Mouse (Mus musculus) cerebellum, postnatal 36 days (tissue): ENCODE data around the gene Vsir.

ENCODE experiments used
- DNase-seq, 2 experiments: peaks; one replicate each; pipeline ENCODE4 v3.0.0; 2021 to 2022; ENCODE audit warnings: mixed read lengths in 2 of 2

Vsir gene

DNA sequence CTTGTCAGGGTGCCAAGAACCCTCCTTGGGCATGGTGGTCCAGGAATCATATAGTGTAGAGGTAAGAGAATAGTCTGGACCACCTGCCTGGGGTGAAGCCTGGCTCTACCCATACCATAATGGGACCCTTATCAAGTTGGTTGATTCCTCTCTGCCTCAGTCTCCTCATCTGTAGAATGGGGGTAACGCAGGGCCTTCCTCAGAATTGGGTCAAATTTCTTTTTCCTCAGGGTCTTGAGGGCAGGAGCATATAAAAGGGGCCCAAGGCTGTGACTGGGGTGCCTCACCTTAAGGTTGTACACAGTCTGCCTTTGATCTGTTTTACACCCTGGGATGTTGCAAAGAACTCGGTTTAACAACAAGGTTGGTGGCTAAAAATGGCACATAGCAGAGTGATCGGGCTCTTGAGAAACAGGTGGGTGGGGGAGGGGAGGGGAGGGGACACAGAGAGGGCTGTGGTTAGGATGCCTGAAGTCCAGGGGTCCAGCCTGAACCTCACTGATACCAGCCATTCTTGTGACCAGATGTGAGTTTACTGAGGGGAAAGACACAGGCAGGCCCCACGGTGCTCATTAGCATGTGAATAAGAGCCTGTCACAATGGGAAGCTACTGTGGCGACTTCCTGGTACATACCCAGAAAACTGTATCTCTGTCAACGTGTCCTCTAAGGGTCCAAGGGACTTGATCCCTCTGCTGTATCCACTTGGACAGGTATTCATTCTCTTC is 43.7 kb downstream of the Vsir start:
- DNase-seq = no peak

DNA sequence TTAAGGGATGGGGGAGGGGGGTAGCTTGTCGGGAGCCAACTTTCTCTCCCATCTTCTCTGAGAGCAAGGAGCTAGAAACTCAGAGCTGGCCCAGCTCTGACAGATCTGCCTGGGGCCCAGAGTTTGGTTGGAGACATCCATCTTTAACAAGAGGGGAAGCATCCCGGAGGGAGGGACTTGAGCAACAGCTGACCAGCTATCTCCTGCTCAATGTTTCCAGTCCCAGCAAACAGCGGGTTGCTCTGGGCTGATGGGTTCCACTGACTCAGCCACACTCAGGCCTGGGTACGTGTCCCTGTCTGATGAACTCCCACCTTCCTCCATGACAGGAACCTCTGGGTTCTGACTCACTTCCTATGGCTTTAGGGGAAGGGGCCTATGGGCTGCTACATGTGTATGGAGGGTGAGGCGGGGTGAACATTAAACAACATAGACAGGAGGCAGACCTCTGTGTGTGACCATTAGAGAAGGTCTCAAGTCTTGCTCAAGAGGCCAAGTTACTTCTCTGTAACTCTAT is 44.3 kb downstream of the Vsir start:
- no peak for DNase-seq

DNA sequence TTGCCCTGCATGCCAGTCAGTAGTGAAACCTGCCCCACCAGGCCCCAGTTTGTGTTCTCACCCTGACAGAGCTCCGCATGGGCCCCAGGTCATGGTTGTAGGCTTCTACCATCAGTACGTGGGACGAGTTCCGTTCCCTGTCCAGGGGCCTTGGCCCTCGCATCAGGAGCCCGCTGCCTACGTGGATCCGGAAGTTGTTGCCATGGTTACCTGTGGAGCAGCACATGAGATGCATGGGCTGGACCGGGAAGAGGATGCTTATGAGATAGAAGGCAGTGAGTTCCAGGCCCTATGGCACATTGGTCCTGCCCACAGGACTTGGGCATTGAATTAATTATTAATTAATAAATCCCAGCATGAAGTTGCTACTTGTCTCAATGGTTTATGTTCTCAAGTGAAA is 45.0 kb downstream of the Vsir start:
- DNase-seq = no peak

DNA sequence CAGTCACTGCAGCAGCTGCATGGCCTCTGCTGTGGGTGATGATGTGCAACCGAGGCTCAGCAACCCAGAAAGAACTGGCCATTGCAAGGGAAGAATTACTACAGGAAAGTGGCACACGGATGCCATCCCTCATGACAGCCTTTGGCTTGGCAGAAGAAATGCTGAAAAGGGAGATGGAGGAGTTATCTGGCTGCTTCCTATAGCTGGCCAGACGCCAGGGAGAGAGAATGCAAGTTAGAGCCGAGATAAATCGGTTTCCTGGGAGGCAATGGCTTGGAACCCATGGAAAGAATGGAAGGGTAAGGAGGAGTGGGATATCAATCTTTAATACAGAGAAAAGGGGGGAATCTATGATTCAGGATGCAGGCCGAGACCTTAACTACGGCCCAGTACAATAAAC is 48.3 kb downstream of the Vsir start:
- DNase-seq = no peak

DNA sequence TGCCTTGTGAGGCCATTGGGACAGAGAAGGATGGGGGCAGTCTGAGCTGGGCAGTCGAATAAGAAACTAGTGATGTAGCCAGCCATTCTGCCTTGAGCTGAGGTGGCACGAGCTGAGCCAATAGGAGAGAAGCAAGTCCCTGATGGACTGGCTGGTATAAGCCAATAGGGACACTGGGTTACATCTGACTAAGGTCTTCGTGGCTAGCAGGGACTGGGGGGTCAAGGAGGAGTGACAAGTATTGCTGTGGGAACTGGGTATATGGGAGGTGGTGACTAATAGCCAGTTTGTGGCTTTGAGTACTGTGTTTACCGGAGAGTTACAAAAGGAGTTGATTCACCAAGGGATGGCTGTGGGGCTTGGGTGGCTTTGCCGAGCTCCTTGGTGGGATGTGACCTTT is 49.0 kb downstream of the Vsir start:
- no peak for DNase-seq

DNA sequence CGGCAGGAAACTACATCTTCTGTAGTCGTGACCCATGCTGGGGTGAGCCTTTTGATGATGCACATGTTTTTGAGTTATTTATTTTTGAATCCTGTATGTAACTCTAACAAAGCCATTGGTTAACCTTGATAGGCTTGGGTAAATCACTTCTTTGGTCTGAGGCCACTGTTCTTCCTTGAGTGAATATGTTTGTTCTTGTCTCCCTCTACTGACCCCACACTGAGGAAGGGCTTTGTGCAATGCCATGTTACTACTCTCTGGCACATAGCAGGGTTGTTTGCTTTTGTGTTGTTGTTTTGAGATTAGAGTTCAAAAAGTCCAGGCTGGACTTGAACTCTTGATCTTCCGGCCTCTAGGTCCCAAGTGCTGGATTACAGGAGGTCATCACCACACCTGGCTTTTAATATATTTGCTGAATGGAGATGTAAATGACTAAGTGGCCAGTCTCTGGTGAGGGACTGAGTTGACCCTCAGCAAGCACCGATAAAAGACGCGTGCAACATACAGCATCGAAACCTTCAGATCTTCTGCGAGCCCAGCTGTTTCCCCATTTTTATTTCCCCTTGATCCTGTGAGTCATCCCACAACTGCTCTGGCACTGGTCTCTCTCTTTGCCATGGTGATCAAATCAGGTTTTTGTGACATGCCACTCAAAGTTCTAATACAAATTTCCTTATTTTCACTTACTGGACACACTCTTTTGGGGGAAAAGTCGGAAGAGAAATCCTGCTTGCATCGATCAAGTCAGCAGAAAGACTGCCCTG is 51.6 kb downstream of the Vsir start:
- no peak for DNase-seq

DNA sequence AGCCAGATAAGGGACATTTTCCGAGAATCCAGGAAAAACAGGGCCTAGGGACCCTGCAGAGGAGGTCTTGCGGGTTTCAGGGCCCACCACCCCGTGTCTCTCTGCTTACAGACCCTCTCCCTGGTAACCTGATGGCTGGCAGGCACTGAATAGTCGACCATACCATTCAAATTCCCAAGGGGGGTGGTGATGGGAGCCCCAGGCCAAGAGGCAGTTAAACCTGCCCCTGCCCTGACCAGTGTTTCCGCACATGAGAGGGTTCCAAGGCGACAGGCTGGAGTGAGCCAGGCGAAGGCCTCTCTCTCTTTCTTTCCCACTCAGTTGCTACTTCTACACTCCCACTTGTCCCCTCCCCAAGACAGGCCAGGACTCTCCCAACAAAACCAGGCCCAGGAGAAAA is 52.8 kb downstream of the Vsir start, which contains the start of gene Gm17455:
TSS of gene Gm17455 (plus strand) at position 278 of the 400 bp plus-strand sequence.
- DNase-seq = no peak

DNA sequence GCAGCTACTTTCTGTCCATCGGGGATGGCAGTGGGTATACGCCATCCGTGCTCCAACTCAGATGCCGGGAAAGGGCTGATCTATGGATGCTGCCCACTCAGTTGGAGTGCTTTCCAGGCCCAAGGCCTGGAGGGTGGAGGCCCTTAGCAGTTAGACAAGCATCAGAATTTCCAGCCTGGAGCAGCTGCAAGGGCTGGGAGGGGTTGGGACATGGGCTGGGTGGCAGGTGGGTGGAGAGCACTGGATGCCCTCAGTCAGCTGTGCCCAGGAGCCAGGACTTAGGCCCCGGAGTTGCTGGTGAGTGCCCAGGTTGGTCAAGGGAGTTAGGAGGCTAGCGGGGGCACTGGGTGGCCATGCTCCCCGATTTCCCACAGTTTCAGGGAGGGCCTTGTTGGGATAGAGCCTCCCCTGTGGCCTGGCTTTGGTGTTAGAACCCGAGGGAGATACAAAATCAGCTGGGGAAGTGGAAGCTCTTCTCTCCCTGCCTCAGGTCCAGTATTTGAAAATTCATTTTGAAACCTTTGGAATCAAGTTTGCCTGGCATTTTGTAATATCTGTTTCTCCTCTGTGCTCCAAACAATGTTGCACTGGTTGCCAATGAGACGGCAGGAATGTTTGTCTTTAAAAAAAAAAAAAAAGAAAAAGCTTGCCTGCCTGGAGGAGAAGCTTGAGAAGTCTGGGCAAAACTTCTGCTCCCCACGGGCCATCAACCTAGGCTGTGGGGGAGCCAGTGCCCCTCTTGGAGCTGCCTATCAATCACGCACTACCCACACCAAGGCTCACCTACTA is 54.0 kb downstream of the Vsir start:
- no peak for DNase-seq

DNA sequence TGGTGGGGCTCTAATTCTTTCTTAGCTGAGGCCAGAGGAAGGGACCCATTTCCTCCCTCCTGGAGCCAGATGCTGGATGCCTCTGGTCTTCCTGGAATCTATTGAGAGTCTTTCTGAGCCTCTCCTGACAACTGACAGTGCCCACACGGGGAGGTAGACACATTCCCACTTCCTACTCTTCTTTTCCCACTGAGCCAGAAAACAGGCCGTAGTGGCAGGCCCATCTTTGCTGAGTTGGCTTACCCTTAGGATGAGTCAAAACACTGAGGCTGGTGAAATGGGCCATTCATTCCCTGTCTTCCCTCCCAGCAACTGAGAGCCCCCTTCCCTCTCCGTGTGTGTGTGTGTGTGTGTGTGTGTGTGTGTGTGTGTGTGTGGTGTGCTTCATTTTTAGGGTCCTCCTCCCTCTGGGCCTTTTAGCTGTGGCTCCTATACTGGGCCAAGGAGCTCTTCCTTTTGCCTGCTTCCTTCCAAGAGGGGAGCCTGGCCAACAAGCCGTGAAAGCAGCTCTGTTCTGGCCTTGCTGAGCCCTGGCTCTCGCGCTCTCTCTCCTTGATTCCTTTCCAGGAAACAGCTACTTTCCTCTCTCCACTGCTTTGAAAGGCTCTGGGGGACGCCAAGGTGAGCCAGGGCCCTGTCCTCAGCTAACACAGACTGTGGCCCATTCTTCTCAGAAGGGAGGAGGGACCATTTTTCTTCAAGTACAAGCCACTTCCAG is 59.0 kb downstream of the Vsir start:
- DNase-seq = peak; percentile 23 to 26

DNA sequence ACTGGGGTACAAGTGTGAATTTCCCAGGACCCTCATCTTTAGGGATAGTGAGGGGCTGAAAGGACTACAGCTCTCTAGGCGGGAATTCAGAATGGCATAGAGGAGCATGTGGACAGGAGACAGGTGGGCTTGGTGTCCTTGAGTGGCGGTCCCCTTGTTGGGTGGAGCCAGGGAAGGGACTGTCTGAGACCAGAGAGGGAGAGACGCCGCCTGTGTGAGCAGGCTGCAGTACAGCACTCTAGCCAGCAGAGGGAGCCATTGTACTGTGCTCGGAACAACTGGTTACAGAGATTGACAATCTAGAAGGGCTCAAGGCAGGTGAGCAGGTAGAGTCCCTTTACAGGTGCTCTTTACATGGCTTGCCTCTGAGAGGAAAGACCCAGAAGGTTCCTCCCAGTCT is 61.2 kb downstream of the Vsir start:
- DNase-seq = peak; percentile 68 to 72

DNA sequence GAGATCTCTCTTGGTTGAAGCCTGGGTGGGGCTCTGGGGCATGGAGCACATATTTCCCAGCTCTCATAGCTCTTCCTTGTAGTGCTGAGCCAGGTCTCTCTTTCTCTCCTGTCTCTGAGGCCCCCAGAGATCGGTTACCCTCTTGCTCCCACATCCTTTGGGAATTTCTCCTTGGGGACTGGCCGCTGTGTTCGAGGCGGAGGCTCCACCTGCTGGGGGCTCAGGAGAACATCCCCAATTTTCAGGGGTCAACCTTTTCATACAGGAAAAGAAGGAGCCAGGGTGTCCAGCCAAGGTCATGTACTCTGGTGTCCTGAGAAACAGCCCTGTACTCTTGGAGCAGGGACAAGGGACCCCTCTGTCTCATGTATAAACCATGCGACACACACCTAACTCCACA is 65.1 kb downstream of the Vsir start:
- no peak for DNase-seq

DNA sequence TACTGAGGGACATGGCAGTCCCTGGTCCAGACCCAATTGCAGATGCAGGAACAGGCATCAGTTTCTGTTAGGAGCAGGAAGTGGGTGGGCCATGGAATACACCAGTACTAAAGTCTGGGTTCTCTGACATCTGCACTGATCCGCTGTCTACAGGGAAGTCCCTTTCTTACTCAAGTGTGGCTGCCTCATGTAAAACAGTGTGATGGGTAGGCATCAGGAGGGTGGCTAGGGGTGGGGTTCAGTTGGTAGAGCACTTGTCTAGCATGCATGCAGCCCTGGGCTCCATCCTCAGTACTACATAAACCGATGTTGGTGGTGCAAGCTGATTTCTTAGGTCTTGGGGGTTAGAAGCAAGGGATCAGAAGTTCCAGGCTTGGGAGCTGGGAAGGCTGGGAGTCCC is 67.1 kb downstream of the Vsir start:
- no peak for DNase-seq

DNA sequence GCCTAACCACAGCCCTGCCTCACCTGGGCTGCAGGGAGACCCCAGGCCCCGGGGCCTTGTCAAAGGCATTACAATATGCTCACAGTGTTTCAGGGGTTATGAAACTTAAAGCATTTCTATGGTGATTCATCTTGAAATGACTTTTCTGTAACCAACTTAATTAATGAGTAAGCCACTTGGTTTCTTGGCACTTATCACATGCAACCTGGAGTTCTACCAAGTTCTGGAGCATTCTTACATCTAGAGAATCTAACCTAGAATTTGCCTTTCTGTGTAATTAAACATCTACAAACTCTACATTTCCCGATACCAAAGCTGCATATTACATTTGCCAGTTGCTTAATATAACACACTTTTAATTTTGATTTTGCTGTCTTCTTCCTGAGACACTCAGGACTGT is 70.4 kb downstream of the Vsir start:
- DNase-seq = no peak

DNA sequence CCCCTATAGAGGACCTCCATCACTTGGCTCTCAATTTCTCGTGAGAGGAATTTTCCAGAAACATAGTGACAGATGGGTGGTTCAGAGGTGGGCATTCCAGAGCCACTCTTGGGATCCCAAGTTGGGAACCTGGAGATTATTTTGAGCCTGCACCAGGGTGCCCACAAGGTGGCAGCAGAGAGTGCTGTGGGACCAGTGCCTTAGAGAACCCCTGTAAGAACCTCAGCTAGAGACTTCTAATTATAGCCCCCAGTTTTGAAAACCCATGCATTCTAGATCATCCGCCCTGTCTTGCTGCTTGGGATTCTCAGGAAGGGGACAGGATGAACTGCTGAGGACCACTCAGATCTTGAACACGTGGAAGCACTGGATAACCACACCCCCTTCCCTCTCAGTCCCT is 71.5 kb downstream of the Vsir start:
- peak; percentile 74 to 77 for DNase-seq

DNA sequence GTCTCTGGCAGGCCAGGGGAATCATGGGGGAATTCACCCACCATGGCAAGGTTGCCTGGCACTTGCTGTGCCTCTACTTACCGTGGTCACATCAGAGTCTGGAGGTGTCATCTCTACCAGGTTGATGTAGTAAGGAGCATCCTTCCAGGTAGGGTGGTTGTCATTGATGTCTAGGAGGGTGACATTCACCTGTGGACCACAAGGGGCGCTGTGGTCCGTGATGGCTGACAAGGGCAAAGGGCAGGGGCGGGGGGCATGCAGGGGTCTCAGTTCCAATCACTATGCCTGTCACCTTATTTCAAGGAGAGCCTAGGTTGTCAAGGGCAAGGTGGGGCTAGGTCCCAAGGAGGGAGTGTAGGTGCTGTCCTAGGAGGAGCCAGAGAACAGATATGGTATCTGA is 73.0 kb downstream of the Vsir start:
- no peak for DNase-seq
